Mouse (Mus musculus) cerebellum, postnatal 4 days (tissue): ENCODE measurements around the gene Cacng1.

ENCODE experiments used
- DNase-seq, 2 experiments: peaks; one replicate each; pipeline ENCODE4 v3.0.0; 2022; ENCODE audit warnings: low spot score in 2 of 2, mixed read lengths in 1 of 2

The Cacng1 gene

GRCm38 (mm10) chr11:107657117-107657516 is 59.2 kb downstream of the Cacng1 start:
- DNase-seq: peak in 1 of 2 experiments; percentile 2

GRCm38 (mm10) chr11:107655538-107655937 is 60.8 kb downstream of the Cacng1 start:
- no peak for DNase-seq
